In the genomic region with DNA sequence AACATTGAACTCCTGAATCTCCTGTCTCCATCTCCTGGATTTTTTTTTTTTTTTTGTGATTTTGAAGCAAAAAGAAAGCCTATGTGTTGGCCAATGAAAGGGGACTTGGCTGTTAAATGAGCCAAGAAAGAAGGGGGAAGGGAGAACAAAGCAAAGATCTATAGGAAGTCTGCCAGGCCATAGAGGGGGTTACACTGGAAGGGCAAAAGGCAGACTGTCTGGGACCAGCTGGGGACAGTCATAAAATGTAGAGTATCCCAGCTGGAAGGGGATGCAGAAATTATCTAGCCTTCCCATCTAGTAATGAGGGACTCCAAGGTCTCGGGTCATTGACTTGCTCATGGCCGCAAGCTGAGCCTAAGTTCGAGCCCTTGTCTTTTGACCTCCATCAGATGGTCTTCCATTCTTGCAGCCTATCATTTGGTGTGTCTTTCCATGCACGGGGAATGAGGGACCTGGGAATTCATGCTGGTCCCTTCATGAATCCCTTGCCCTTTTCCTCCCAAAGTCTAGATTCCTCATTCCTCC, we compare ENCODE assay signal across 20 mouse cellular contexts.
"Had no signal": no experiment of that assay in that cellular context is flagged by ENCODE, and none has a peak within 500 bp of the region (broad histone marks: within the 10 kb centered on the region; RNA-seq: fewer than 3 reads in every experiment).

No protein-coding gene starts in this region.

- DNase-seq: layer of hippocampus, postnatal 36 days; left cerebral cortex, postnatal 4 days; liver, postnatal 0 days; lung, postnatal 14 days; midbrain, embryonic 14.5 days; right cerebral cortex, adult 18-20 months; right cerebral cortex, postnatal 14 days; right cerebral cortex, postnatal 4 days; thymus, adult 2 months; thymus, postnatal 14 days; thymus, postnatal 4 days had no signal

- ATAC-seq: hindbrain, embryonic 16.5 days; intestine, embryonic 15.5 days; liver, postnatal 0 days had no signal

- H3K27ac ChIP-seq: intestine, embryonic 15.5 days; left cerebral cortex, adult 2 months; limb, embryonic 12.5 days; limb, embryonic 15.5 days; liver, embryonic 14.5 days; stomach, postnatal 0 days had no signal

- H3K36me3 ChIP-seq: intestine, embryonic 15.5 days; limb, embryonic 12.5 days; limb, embryonic 15.5 days had no signal

- H3K4me2 ChIP-seq: intestine, embryonic 15.5 days; limb, embryonic 12.5 days; limb, embryonic 15.5 days; liver, embryonic 11.5 days; midbrain, embryonic 11.5 days had no signal

- H3K9ac ChIP-seq: intestine, embryonic 15.5 days; limb, embryonic 12.5 days; limb, embryonic 15.5 days; liver, embryonic 14.5 days; liver, postnatal 0 days had no signal

- H3K9me3 ChIP-seq: intestine, embryonic 15.5 days; limb, embryonic 12.5 days; limb, embryonic 15.5 days had no signal

- H3K27me3 ChIP-seq: intestine, embryonic 15.5 days; limb, embryonic 12.5 days; limb, embryonic 15.5 days had no signal

- H3K4me3 ChIP-seq: intestine, embryonic 15.5 days; left cerebral cortex, adult 2 months; limb, embryonic 12.5 days; limb, embryonic 15.5 days had no signal
